Mouse (Mus musculus) kidney, postnatal 36 days (tissue): ENCODE results near the gene Osbpl3.

ENCODE experiments used
- DNase-seq, 2 experiments: peaks; one replicate each; pipeline ENCODE4 v3.0.0; 2021 to 2022; ENCODE audit warnings: mixed read lengths in 2 of 2

Osbpl3 gene

GRCm38 (mm10) chr6:50328901-50329300 lies 127.1 kb downstream of the Osbpl3 start:
- DNase-seq = no peak

DNA sequence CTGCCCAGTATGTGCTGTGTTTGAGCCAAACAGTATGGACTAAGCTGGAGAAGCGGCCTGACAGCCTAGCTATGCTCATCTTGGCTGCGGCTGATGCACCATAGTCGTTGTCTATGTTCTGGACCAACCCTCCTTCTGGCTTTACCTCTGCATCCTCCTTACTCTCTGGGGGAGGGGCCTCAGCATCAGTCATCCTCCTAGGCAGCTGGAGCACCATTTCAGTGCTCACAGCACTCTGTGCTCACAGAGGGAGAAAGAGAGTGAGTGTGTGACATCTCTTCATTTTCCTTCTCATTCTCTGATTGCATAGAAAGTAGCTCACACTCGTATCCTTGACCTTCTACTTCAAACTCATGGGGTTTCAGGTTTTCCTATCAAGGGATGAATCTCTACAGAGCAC lies 129.8 kb downstream of the Osbpl3 start:
- DNase-seq = no peak

DNA sequence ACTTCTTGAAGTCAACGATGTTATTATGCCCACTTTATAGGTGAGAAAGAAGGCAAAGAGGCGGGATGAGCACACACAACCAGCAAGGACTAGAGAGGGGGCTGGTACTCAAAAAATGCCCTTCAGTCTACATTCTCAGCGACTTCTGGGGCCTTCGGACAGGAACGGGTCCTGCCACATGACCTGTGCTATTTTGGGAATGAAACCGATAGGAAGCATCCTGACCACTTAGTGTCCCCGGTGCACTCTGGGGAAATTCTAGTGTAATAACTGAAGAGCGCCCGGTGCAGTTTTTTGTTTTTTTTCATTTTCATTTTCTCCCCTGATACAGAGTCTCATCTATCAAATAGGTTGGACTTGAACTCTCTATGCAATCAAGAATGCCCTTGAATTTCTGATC lies 130.5 kb downstream of the Osbpl3 start:
- no peak for DNase-seq

GRCm38 (mm10) chr6:50322631-50323030 lies 133.4 kb downstream of the Osbpl3 start:
- no peak for DNase-seq

DNA sequence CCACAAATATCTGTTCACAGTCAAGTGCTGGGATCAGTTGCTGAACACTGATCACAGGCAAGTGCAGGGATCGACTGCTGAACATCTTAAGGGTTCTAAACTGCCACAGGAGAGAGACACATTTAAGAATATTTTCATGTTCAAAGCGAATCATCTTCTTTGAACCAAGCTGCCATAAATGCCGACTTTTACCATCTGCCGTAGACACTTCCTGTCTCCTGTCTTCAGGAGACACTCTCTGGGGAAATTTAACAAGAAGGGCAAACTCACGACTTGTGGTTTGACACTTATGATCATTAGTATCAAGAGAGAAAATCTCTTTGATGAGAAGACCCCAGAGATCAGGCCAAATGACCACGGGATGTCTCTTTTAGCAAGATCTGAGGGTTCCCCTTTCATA lies 134.3 kb downstream of the Osbpl3 start:
- no peak for DNase-seq

DNA sequence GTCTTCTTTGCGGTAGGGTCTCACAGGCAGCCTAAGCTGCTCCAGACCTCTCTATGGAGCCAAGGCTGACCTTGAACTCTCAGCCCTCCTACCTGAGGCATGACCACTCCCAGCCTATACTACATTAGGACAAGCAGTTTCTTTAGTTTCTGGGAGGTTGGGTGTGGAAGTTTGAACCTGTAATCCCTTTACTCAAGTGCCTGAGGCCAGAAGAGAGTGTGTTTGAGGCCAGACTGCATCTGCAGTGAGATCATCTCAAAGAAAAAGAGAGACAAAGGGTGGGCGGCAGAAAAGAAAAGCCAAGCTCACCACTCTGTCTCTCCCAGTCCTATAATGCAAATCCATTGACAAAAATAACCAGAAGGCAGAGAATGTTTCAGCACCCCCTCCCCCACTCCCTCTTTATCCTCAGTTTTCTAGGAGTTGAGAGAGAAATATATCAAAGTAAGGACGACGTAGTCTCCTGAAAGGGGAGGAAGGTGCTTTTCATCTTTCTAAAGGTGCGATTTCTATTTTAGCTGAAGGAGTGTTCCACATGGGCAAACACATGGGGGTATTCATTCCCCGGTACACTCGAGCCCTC lies 137.3 kb downstream of the Osbpl3 start:
- no peak for DNase-seq

DNA sequence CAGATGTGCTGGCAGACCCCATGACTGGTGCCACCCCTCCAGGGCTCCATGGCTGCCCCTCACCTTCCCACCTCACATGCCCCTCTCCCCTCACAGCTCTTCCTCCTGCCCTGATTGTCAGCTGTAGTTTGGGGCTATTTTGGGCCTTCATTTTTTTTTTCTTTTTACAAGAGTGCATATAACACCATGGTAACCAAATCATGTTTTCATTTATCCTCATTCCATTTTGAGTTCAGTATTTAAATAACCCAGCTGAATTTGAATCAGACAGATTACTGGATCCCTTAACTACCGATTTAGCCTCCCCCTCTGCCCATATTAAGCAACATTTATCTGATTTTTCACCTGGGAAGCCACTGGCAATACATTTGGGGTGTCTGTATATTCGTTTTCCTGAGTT lies 137.9 kb downstream of the Osbpl3 start:
- DNase-seq = no peak

GRCm38 (mm10) chr6:50316795-50317505 lies 139.1 kb downstream of the Osbpl3 start:
- DNase-seq = no peak

GRCm38 (mm10) chr6:50314406-50315071 lies 141.5 kb downstream of the Osbpl3 start:
- no peak for DNase-seq

GRCm38 (mm10) chr6:50312647-50313046 lies 143.4 kb downstream of the Osbpl3 start:
- DNase-seq = peak; percentile 67 to 82

DNA sequence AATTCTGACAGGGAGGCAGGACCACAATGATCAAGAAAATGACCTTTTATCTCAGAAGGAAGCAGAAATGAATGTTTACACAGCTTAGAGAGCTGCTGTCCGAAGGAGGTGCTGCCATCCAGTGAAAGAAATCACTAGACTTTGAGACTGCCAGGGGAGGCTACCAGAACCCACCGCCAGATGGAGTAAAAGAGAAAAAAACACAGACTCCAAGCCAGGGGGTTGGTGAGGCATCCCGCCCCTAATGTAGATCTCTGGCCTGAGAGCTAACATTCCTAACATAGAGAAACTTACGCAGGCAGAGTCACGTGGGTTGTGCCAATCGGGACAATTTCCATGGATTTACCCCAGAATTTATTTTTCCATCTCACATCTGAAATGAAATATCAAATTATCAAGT lies 147.0 kb downstream of the Osbpl3 start:
- peak; percentile 11 to 52 for DNase-seq

GRCm38 (mm10) chr6:50306625-50307024 lies 149.4 kb downstream of the Osbpl3 start:
- no peak for DNase-seq

DNA sequence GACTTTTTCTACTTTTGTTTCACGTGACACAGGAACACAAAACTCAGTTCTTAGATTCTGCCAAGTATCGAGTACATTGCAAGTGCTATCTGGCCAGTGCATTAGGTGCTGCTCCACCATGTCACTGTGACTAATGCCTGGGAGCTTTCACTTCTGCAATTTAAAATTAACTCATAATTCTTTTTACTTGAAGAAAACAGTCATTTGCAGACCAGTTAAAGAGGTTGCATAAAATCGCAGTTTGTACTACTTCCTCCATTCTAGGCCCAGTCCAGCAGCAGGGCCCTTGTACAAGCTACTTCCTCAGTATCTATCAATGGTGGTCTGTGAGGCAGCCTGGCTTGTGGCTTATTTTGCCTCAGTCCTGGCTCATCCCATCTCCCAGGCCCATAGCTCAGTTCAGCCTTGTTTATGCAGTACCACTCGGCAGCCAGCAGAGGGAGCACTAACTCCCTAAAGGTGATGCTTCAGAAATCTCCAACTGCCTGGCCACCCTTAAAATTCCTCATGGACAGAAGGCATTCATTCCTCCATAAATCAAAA lies 151.0 kb downstream of the Osbpl3 start:
- DNase-seq = peak; percentile 73 to 89

GRCm38 (mm10) chr6:50301121-50301520 lies 154.9 kb downstream of the Osbpl3 start:
- no peak for DNase-seq

GRCm38 (mm10) chr6:50300622-50301021 lies 155.4 kb downstream of the Osbpl3 start:
- DNase-seq = no peak

DNA sequence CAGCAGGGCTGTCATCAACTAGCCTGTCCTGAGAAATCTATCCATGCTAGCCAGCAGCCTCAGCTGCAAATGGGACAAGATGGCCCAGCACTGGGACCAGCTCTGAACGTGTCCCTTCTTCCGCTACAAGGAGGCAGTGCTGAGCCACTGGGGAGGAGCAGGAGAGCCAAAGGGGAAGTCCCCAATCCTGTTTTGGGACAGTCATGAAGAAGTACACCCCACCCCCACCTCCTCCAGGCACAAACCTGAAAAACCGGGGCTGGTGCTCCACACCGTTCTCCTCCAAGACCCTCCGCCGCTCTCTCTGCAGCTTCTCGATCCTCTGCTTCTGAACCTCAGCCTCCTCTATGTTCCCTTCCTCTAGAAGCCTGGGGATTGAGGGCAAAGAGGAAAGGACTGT lies 156.9 kb downstream of the Osbpl3 start:
- no peak for DNase-seq

GRCm38 (mm10) chr6:50297671-50298070 lies 158.3 kb downstream of the Osbpl3 start:
- DNase-seq = no peak

DNA sequence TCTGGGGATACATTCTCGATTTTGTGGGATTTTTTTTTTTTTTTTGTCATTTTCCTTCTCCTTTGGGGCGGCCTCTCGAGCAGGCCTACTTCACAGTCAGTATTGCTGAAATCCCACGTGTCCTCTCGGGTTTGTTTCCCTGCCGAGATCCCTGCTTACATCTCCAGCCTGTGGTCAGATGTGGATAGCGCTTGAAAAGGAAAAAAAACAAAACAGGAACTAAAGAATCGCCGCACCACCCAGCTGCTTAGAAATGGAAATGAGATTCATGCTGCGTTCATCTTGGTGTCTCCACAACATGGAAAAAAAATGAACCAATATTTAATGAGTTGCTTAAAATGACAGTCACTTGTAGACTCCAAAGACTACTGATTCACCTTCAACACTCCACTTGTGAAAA lies 160.9 kb downstream of the Osbpl3 start:
- no peak for DNase-seq

DNA sequence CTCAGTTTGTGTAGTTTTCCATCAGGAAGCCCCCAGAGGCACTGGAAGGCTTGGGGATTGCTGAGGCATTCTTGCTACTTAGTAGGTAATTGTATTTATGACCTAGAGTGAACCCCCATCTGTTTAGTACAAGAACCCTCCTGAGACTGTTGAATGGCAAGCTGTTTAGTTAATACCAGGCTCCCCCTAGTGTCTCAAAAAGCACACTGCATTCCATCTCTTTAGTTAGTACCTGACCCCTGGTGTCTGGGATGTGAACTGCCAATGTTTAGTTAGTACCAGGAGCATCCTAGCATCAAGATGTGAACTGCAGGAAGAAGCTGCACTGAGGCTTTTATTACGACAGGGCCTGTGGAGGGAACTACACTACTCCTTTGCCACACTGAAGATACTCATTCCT lies 161.9 kb downstream of the Osbpl3 start:
- peak; percentile 89 for DNase-seq

GRCm38 (mm10) chr6:50291650-50292049 lies 164.4 kb downstream of the Osbpl3 start:
- no peak for DNase-seq

DNA sequence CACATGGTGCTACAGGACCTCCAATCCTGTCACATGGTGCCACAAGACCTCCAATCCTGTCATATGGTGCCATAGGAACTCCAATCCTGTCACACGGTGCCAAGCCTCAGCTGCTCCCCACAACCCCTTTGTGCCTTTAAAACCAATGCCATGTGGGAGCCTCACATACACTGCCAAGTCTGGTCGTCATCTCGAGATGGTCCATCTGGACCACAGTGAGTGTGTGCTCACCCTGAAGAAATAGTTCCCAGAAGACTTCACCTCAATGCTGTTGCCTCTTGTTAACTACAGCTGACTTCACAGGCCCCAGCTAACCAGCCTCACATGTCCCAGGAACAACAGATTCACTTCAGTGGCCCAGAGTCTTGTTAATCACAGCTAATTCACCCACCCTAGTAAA lies 169.1 kb downstream of the Osbpl3 start:
- no peak for DNase-seq

DNA sequence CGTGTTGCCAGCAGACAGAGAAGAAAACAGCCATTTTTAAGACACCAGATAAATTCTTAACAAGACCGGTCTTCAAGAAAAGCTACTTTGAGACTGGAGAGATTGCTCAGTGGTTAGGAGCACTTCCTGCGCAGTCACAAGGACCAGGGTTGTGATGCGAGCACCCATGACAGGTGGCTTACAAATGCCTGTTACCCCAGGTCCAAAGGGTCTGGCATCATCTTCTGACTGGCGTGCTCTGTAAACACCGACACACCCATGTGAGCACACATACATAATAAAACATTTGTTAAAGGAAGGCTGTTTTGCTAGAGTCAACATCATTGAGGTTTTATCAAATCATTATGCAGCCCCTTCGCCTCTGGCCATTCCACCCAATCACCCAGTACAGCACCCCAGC lies 176.4 kb downstream of the Osbpl3 start:
- no peak for DNase-seq

GRCm38 (mm10) chr6:50273947-50274346 lies 182.1 kb downstream of the Osbpl3 start:
- no peak for DNase-seq

- DNase-seq = no peak
Measured at GRCm38 (mm10) chr6:50273416-50273815, 182.6 kb downstream of the Osbpl3 start.
